ENCODE assay signal across 9 mouse cellular contexts in the genomic region with DNA sequence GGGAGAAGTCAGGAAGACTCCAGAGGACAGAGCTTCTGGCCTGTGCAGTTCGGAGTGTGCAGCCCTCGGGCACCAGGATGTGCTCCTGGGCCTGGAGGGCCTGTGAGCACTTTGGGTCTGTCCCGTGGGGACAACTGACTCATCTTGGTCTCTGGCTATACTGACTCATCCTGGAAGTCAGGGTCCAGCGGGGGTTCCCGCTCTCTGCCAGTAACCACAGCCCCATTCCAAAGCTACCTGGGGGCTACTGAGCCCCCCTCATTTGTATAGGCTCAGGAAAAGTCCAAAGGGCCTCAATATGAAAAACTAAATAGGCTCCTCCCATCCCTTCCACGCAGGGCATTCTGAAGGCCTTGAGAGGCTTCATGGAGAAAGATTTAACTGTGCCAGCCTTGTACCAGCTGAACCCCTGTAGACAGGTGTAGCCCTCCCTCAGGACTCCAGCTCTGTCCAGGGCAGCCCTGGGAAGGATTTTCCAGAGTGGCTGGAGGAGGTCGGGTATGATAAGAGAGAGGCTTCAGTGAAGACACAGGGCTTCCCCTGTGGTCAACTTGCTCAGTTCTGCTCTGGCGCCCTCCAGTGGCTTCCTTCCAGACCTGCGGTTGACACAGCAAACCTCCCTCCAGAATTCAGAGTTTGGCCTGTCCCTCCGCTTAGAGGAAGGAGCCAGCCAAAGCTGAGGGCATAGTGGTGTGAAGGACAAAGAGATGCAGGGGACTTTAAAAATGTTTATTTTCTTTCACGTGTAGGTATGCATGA. TPM values are rescaled to one million over a fixed set of nuclear protein-coding genes. Genes with fewer than 3 reads are reported as not detected.
DNase-seq lines count a peak whose midpoint lies in the region; TF ChIP-seq lines count a peak whose summit lies in the region.
"Had no signal": no experiment of that assay in that cellular context is flagged by ENCODE, and none has a peak within 500 bp of the region (broad histone marks: within the 10 kb centered on the region; RNA-seq: fewer than 3 reads in every experiment).

No protein-coding gene starts in this region.

- peak; percentile 66 for DNase-seq in ES-E14 (ENCODE audit: low read depth, low spot score)
- peak; percentile 73 for DNase-seq in fibroblast of lung, adult 2 months (ENCODE audit: low read depth)
- peak; percentile 95 for DNase-seq in heart, postnatal 4 days
- peak; percentile 76 to 88 for DNase-seq in layer of hippocampus, postnatal 14 days (ENCODE audit: low spot score in 2 of 2)
- peak; percentile 85 to 92 for DNase-seq in lung, postnatal 4 days
- DNase-seq in right cerebral cortex, postnatal 14 days: peak; percentile 91
- DNase-seq in urinary bladder, postnatal 14 days (ENCODE audit: low spot score): peak; percentile 92

- no peak overlapping the region for H3K27ac ChIP-seq in ES-E14 (ENCODE audit: insufficient read depth, low read depth, low read length, poor library complexity, severe bottlenecking)
- 0 out of 2 replicates have a peak overlapping the region, but pooled peaks have one; percentile 3 for H3K27ac ChIP-seq in brown adipose tissue, adult 24 weeks (replicated peaks; ENCODE audit: low read depth, low read length)
- H3K27ac ChIP-seq: midbrain, embryonic 12.5 days had no signal

- no peak overlapping the region for H3K4me3 ChIP-seq in ES-E14 (ENCODE audit: insufficient read depth in 1 of 2, low read depth in 1 of 2, low read length in 2 of 2, poor library complexity in 1 of 2, severe bottlenecking in 1 of 2)
- H3K4me3 ChIP-seq in brown adipose tissue, adult 24 weeks (ENCODE audit: insufficient read depth, low read depth, low read length): no peak overlapping the region
- H3K4me3 ChIP-seq: midbrain, embryonic 12.5 days had no signal

- H3K36me3 ChIP-seq in ES-E14 (ENCODE audit: control insufficient read depth, insufficient read depth, low read length, poor library complexity, severe bottlenecking): no peaks in the 10 kb centered on the region
- H3K36me3 ChIP-seq: midbrain, embryonic 12.5 days had no signal

- H3K9ac ChIP-seq in ES-E14 (ENCODE audit: insufficient read depth, low read depth, low read length, poor library complexity, severe bottlenecking): 0 out of 2 replicates have a peak overlapping the region, but pooled peaks have one; percentile 5
- H3K9ac ChIP-seq: midbrain, embryonic 12.5 days had no signal

- in situ Hi-C loops in ES-E14 (cut with MboI; ENCODE audit: low sequenced_read_pairs in 2 of 2, unreplicated experiment in 2 of 2): no loop called here

- H3K4me1 ChIP-seq in ES-E14 (ENCODE audit: control insufficient read depth in 2 of 2, insufficient read depth in 2 of 2, low read length in 2 of 2, poor library complexity in 1 of 2): no peaks in the 10 kb centered on the region
- no peaks in the 10 kb centered on the region for H3K4me1 ChIP-seq in brown adipose tissue, adult 24 weeks (ENCODE audit: control insufficient read depth, insufficient read depth, insufficient read length, low read length)

- H3K9me3 ChIP-seq in ES-E14 (ENCODE audit: control insufficient read depth, insufficient read depth, low read depth, low read length): no peaks in the 10 kb centered on the region
- H3K9me3 ChIP-seq: midbrain, embryonic 12.5 days had no signal

TF ChIP-seq in ES-E14, 5 proteins besides CTCF, POLR2A, EP300 and RAD21:
- TF ChIP-seq MAFK (IDR thresholded peaks at IDR 0.05; ENCODE audit: insufficient read depth, low read depth, low read length) (no peak), ZNF384 (IDR thresholded peaks at IDR 0.05; ENCODE audit: low read depth, low read length) (no peak), ZC3H11A (IDR thresholded peaks at IDR 0.05; ENCODE audit: borderline replicate concordance, low read depth, low read length) (peak; percentile 38; the same call in 1 of the 2 replicates)

RNA-seq across cellular contexts. Expression of a gene that starts 22.5 kb away (rescaled TPM):
- 1.5 and 3.0 TPM in 2 replicates for total RNA-seq in ES-E14 (2012; rRNA removed)
- polyA plus RNA-seq in brown adipose tissue, adult 24 weeks (2012; ENCODE audit: insufficient read depth, insufficient read length, missing spikeins): 86.8 and 88.8 TPM in 2 replicates
- total RNA-seq in heart, postnatal 4 days (2021): 10 to 100 TPM; 20.2 to 24.4 TPM
- 10 to 100 TPM; 11.1 to 14.4 TPM for total RNA-seq in layer of hippocampus, postnatal 14 days (2021)

RNA-seq across cellular contexts. Expression of a gene that starts 23.9 kb away (rescaled TPM):
- total RNA-seq in ES-E14 (2012; rRNA removed): 24.0 and 52.4 TPM in 2 replicates
- polyA plus RNA-seq in brown adipose tissue, adult 24 weeks (2012; ENCODE audit: insufficient read depth, insufficient read length, missing spikeins): 46.0 and 69.1 TPM in 2 replicates
- total RNA-seq in heart, postnatal 4 days (2021): 100 to 1,000 TPM; 206 to 223 TPM
- total RNA-seq in layer of hippocampus, postnatal 14 days (2021): 100 to 1,000 TPM; 266 to 270 TPM

RNA-seq across cellular contexts. Expression of a gene that starts 37.1 kb away (rescaled TPM):
- 0.49 and 0.95 TPM in 2 replicates for total RNA-seq in ES-E14 (2012; rRNA removed)
- not detected in 2 replicates for polyA plus RNA-seq in brown adipose tissue, adult 24 weeks (2012; ENCODE audit: insufficient read depth, insufficient read length, missing spikeins)
- 1 to 10 TPM; 1.9 to 2.5 TPM for total RNA-seq in heart, postnatal 4 days (2021)
- total RNA-seq in layer of hippocampus, postnatal 14 days (2021): 1 to 10 TPM; 1.0 to 1.6 TPM

RNA-seq across cellular contexts. Expression of a gene that starts 39.5 kb away (rescaled TPM):
- total RNA-seq in ES-E14 (2012; rRNA removed): 45.4 and 59.4 TPM in 2 replicates
- polyA plus RNA-seq in brown adipose tissue, adult 24 weeks (2012; ENCODE audit: insufficient read depth, insufficient read length, missing spikeins): 11.4 and 12.1 TPM in 2 replicates
- total RNA-seq in heart, postnatal 4 days (2021): 10 to 100 TPM; 19.6 to 20.2 TPM
- total RNA-seq in layer of hippocampus, postnatal 14 days (2021): 10 to 100 TPM; 37.0 to 40.6 TPM

RNA-seq across cellular contexts. Expression of a gene that starts 48.6 kb away (rescaled TPM):
- total RNA-seq in ES-E14 (2012; rRNA removed): 0.36 and 0.48 TPM in 2 replicates
- polyA plus RNA-seq in brown adipose tissue, adult 24 weeks (2012; ENCODE audit: insufficient read depth, insufficient read length, missing spikeins): 9.1 and 14.7 TPM in 2 replicates
- total RNA-seq in heart, postnatal 4 days (2021): 10 to 100 TPM; 21.2 to 25.1 TPM
- 1 to 10 TPM; 3.9 to 5.3 TPM for total RNA-seq in layer of hippocampus, postnatal 14 days (2021)
